Mouse (Mus musculus): ENCODE data around the gene Bcorl1.
"Not testable (repeated sequence)": the region's sequence is repeated elsewhere in the genome, so short reads cannot be mapped to it uniquely, and the experiment has no call there.

Gene Bcorl1

GRCm38 (mm10) chrX:48389380-48389779 lies 48.2 kb downstream of the Bcorl1 start:
- DNase-seq (ENCODE audit: low spot score): no peak

- DNase-seq (ENCODE audit: low spot score): no peak
Measured at GRCm38 (mm10) chrX:48399994-48400393, 58.8 kb downstream of the Bcorl1 start.

- DNase-seq (ENCODE audit: low spot score): no peak
Measured at GRCm38 (mm10) chrX:48405141-48405540, 64.0 kb downstream of the Bcorl1 start.

- DNase-seq (ENCODE audit: low spot score): peak; percentile 81
Measured at GRCm38 (mm10) chrX:48409611-48410387, 68.6 kb downstream of the Bcorl1 start.

- no peak for DNase-seq (ENCODE audit: low spot score)
Measured at GRCm38 (mm10) chrX:48410388-48410776, 69.2 kb downstream of the Bcorl1 start.

- DNase-seq (ENCODE audit: low spot score): no peak
Measured at GRCm38 (mm10) chrX:48412629-48413028, 71.5 kb downstream of the Bcorl1 start.

GRCm38 (mm10) chrX:48414291-48414690 lies 73.1 kb downstream of the Bcorl1 start:
- DNase-seq (ENCODE audit: low spot score): no peak

- DNase-seq (ENCODE audit: low spot score): no peak
Measured at GRCm38 (mm10) chrX:48418417-48418816, 77.3 kb downstream of the Bcorl1 start.

- DNase-seq (ENCODE audit: low spot score): peak; percentile 33
Measured at GRCm38 (mm10) chrX:48422986-48423385, 81.8 kb downstream of the Bcorl1 start.

- DNase-seq (ENCODE audit: low spot score): no peak
Measured at GRCm38 (mm10) chrX:48423671-48424070, 82.5 kb downstream of the Bcorl1 start.

GRCm38 (mm10) chrX:48424583-48424982 lies 83.4 kb downstream of the Bcorl1 start:
- DNase-seq (ENCODE audit: low spot score): no peak

GRCm38 (mm10) chrX:48425280-48425679 lies 84.1 kb downstream of the Bcorl1 start:
- no peak for DNase-seq (ENCODE audit: low spot score)

GRCm38 (mm10) chrX:48428241-48428640 lies 87.1 kb downstream of the Bcorl1 start:
- DNase-seq (ENCODE audit: low spot score): no peak

- no peak for DNase-seq (ENCODE audit: low spot score)
Measured at GRCm38 (mm10) chrX:48428642-48429041, 87.5 kb downstream of the Bcorl1 start.

- DNase-seq (ENCODE audit: low spot score): no peak
Measured at GRCm38 (mm10) chrX:48429100-48429499, 87.9 kb downstream of the Bcorl1 start.

- DNase-seq (ENCODE audit: low spot score): no peak
Measured at GRCm38 (mm10) chrX:48429538-48429937, 88.4 kb downstream of the Bcorl1 start.

GRCm38 (mm10) chrX:48432599-48433526 lies 91.7 kb downstream of the Bcorl1 start:
- DNase-seq (ENCODE audit: low spot score): no peak

GRCm38 (mm10) chrX:48433527-48433899 lies 92.4 kb downstream of the Bcorl1 start:
- DNase-seq (ENCODE audit: low spot score): no peak

- no peak for DNase-seq (ENCODE audit: low spot score)
Measured at GRCm38 (mm10) chrX:48434251-48434650, 93.1 kb downstream of the Bcorl1 start.

GRCm38 (mm10) chrX:48435477-48435900 lies 94.3 kb downstream of the Bcorl1 start:
- DNase-seq (ENCODE audit: low spot score): no peak

- not testable (repeated sequence) for DNase-seq (ENCODE audit: low spot score)
Measured at GRCm38 (mm10) chrX:48436082-48436481, 94.9 kb downstream of the Bcorl1 start.

- DNase-seq (ENCODE audit: low spot score): no peak
Measured at GRCm38 (mm10) chrX:48439036-48439435, 97.9 kb downstream of the Bcorl1 start.

- DNase-seq (ENCODE audit: low spot score): no peak
Measured at GRCm38 (mm10) chrX:48441548-48441947, 100.4 kb downstream of the Bcorl1 start.
